Mouse (Mus musculus): Measurements from ENCODE around the gene Bckdhb. TPM values are rescaled to one million over a fixed set of nuclear protein-coding genes. Genes with fewer than 3 reads are reported as not detected.

Gene Bckdhb
- total and polyA plus RNA-seq, 3 experiments = 10.6 to 20.3 (median 12.0) TPM

- no peak for TF ChIP-seq MXI1 (IDR thresholded peaks at IDR 0.05; ENCODE audit: low read depth, low read length)
- no peak for TF ChIP-seq NELFE (IDR thresholded peaks at IDR 0.05; ENCODE audit: low read depth, low read length)
Measured at GRCm38 (mm10) chr9:84072534-84072933, 147.6 kb downstream of the Bckdhb start (continued).

DNA sequence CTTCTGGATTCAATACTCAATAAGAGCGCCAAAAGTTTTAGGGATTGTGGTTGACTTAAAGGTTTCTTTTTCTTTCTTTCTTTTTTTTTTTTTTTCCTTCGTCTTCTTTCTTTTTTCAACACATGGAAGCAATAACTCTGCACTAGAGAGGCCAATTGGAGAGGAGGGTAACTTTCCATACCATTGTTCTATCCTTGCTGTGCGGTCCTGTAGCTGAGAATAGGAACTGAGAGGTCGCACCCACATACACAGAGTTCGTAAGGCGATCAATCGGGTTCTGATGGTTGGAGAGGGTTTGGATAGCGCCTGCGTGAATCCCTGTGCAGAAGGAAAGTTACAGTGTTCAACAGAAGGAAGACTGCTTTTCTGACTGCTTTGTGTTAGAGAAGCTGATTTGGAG lies 148.3 kb downstream of the Bckdhb start:
- Histone ChIP-seq H3K4me3 (replicated peaks in 1 of 3; ENCODE audit: low read depth in 2 of 3, low read length in 2 of 3, poor library complexity in 1 of 3) (no peak overlapping the region), H3K27ac (ENCODE audit: insufficient read depth, low read depth) (no peak overlapping the region), H3K9me3 (replicated peaks; ENCODE audit: low read length) (no peaks in the 10 kb centered on the region), H3K79me2 (replicated peaks; ENCODE audit: control insufficient read depth, extremely low read depth, insufficient read depth, poor library complexity, severe bottlenecking) (no peaks in the 10 kb centered on the region), H3K9ac (ENCODE audit: insufficient read depth, low read depth) (no peak overlapping the region), H3K36me3 (replicated peaks in 1 of 2; ENCODE audit: control insufficient read depth in 1 of 2, insufficient read depth in 1 of 2, low read length in 1 of 2) (no peaks in the 10 kb centered on the region), H3K4me1 (ENCODE audit: control insufficient read depth in 1 of 2, insufficient read depth in 2 of 2) (no peaks in the 10 kb centered on the region), H3K27me3 (replicated peaks) (no peaks in the 10 kb centered on the region), H3K4me2 (ENCODE audit: insufficient read depth, low read depth, poor library complexity, severe bottlenecking) (no peak overlapping the region)
- in situ Hi-C loops (cut with MboI; ENCODE audit: low pct_ligation_motif_present, low pct_unique_long_range_greater_than_20kb, low sequenced_read_pairs) = no loop called here
- TF ChIP-seq MAZ (IDR thresholded peaks at IDR 0.05; ENCODE audit: low read depth, low read length) (no peak), ZMIZ1 (IDR thresholded peaks at IDR 0.05; ENCODE audit: low read depth, low read length) (no peak), POLR2A (IDR thresholded peaks at IDR 0.05; ENCODE audit: low read depth, low read length) (no peak), IRF4 (IDR thresholded peaks at IDR 0.05; ENCODE audit: low read depth, low read length) (no peak), TCF12 (IDR thresholded peaks at IDR 0.05; ENCODE audit: low read depth, low read length) (no peak), MXI1 (IDR thresholded peaks at IDR 0.05; ENCODE audit: low read depth, low read length) (no peak), ZNF384 (IDR thresholded peaks at IDR 0.05; ENCODE audit: low read depth, low read length) (no peak), ETS1 (conservative IDR thresholded peaks at IDR 0.05; ENCODE audit: low read depth, low read length) (no peak), JUND (conservative IDR thresholded peaks at IDR 0.05; ENCODE audit: low read depth, low read length) (no peak), BHLHE40 (IDR thresholded peaks at IDR 0.05; ENCODE audit: low read depth, low read length) (no peak), MEF2A (IDR thresholded peaks at IDR 0.05; ENCODE audit: borderline replicate concordance, low read depth, low read length) (no peak)
- DNase-seq (ENCODE audit: extremely low read depth) = no peak
- dilution Hi-C loops (cut with MboI; ENCODE audit: extremely low pct_ligation_motif_present, extremely low pct_unique_long_range_greater_than_20kb, low sequenced_read_pairs) = no loop called here

DNA sequence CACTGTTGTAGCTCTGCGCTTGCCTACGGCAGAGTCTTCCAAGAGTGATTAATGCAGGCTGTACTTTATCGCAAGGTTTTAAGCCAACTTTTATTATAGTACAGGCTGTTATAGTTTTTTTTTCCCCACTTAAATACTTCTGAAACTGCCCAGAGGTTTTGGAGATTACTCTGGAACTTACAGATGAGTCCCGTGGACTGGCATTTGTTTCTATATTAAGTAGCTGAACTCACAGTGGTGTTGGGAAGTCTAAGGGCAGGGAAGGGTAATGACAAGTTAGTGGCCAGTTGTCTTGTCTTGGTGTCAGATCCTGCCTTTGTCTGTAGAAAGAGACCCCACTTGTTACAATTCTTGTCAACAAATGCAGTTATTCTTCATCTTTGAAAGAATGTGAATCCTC lies 158.6 kb downstream of the Bckdhb start:
- H3K36me3 ChIP-seq (replicated peaks in 1 of 2; ENCODE audit: control insufficient read depth in 1 of 2, insufficient read depth in 1 of 2, low read length in 1 of 2) = peaks cover 0 to 6% of the 10 kb centered on the region in 2 experiments
- no peak for TF ChIP-seq USF2 (conservative IDR thresholded peaks at IDR 0.05; ENCODE audit: low read depth, low read length)
- no peak for TF ChIP-seq NELFE (IDR thresholded peaks at IDR 0.05; ENCODE audit: low read depth, low read length)
- TF ChIP-seq E2F4 (IDR thresholded peaks at IDR 0.05; ENCODE audit: insufficient replicate concordance, low read depth, low read length) = no peak
- TF ChIP-seq NRF1 (IDR thresholded peaks at IDR 0.05; ENCODE audit: low read depth, low read length) = no peak
- no peaks in the 10 kb centered on the region for H3K27me3 ChIP-seq (replicated peaks)
- H3K9ac ChIP-seq (ENCODE audit: insufficient read depth, low read depth) = no peak overlapping the region
- dilution Hi-C loops (cut with MboI; ENCODE audit: extremely low pct_ligation_motif_present, extremely low pct_unique_long_range_greater_than_20kb, low sequenced_read_pairs) = no loop called here
- no peak overlapping the region for H3K4me3 ChIP-seq (replicated peaks in 1 of 3; ENCODE audit: low read depth in 2 of 3, low read length in 2 of 3, poor library complexity in 1 of 3)
- no peaks in the 10 kb centered on the region for H3K79me2 ChIP-seq (replicated peaks; ENCODE audit: control insufficient read depth, extremely low read depth, insufficient read depth, poor library complexity, severe bottlenecking)
- no peak overlapping the region for H3K4me2 ChIP-seq (ENCODE audit: insufficient read depth, low read depth, poor library complexity, severe bottlenecking)
- no peaks in the 10 kb centered on the region for H3K9me3 ChIP-seq (replicated peaks; ENCODE audit: low read length)
- H3K4me1 ChIP-seq (ENCODE audit: control insufficient read depth in 1 of 2, insufficient read depth in 2 of 2) = no peaks in the 10 kb centered on the region
- no peak overlapping the region for H3K27ac ChIP-seq (ENCODE audit: insufficient read depth, low read depth)
- in situ Hi-C loops (cut with MboI; ENCODE audit: low pct_ligation_motif_present, low pct_unique_long_range_greater_than_20kb, low sequenced_read_pairs) = no loop called here
- DNase-seq (ENCODE audit: extremely low read depth) = no peak
